Mouse (Mus musculus): ENCODE data around the gene Mrpl43.

- TF ChIP-seq POLR2A (IDR thresholded peaks at IDR 0.05; ENCODE audit: insufficient read depth, low read depth, low read length), result no peak
- peak; percentile 69 for TF ChIP-seq CTCF (IDR thresholded peaks at IDR 0.05)
These were observed 17.2 kb downstream of the Mrpl43 start, which contains the start of gene Sema4g for GRCm38 (mm10) chr19:44988831-44989566.

Data from heart, adult 2 months (tissue).